Mouse (Mus musculus) limb, embryonic 14.5 days (tissue): ENCODE measurements at regions not wholly inside any gene's neighbourhood (a gene's known extent, or its start where the extent isn't known, plus 50 kb on each side); places are given as distances from the start of the nearest gene placed in this dataset.

Source experiments
- ATAC-seq: fragments of 200-750 bp; cut with Nextera tagmentation; 2 replicates; pipeline ENCODE4 v1.8.0; 2017; ENCODE audit warnings: low read depth, moderate number of reproducible peaks, moderate TSS enrichment; ENCODE audit not compliant: low FRiP score
- DNase-seq: peaks from one replicate; pipeline ENCODE4 v3.0.0-alpha.2; 2015; ENCODE audit warnings: low spot score
- H3K27ac ChIP-seq: fragments of 300-500 bp; sonication (generic); replicated peaks from 2 replicates; pipeline ENCODE4 v1.5.1; 2014; ENCODE audit warnings: low read depth, mild to moderate bottlenecking, low read length, moderate library complexity, mixed read lengths
- H3K27me3 ChIP-seq: fragments of 300-500 bp; sonication (generic); 2 replicates; pipeline ENCODE4 v1.6.1; 2014; ENCODE audit warnings: low read length, mixed read lengths; ENCODE audit not compliant: control insufficient read depth, insufficient read depth
- H3K36me3 ChIP-seq: fragments of 300-500 bp; sonication (generic); 2 replicates; pipeline ENCODE4 v1.6.1; 2014; ENCODE audit warnings: mild to moderate bottlenecking, low read length, moderate library complexity, mixed read lengths; ENCODE audit not compliant: control insufficient read depth, insufficient read depth
- H3K4me1 ChIP-seq: fragments of 300-500 bp; sonication (generic); 2 replicates; pipeline ENCODE4 v1.6.1; 2014; ENCODE audit warnings: antibody characterized with exemption, low read length, mixed read lengths; ENCODE audit not compliant: control insufficient read depth, insufficient read depth
- H3K4me2 ChIP-seq: fragments of 300-500 bp; sonication (generic); replicated peaks from 2 replicates; pipeline ENCODE4 v1.6.1; 2014; ENCODE audit warnings: low read depth, mild to moderate bottlenecking, low read length, moderate library complexity; ENCODE audit not compliant: severe bottlenecking
- H3K4me3 ChIP-seq: fragments of 300-500 bp; sonication (generic); replicated peaks from 2 replicates; pipeline ENCODE4 v1.5.1; 2014; ENCODE audit warnings: low read length
- H3K9ac ChIP-seq: fragments of 300-500 bp; sonication (generic); 2 replicates; pipeline ENCODE4 v1.6.1; 2014; ENCODE audit warnings: mild to moderate bottlenecking, low read depth, low read length, moderate library complexity; ENCODE audit not compliant: severe bottlenecking
- H3K9me3 ChIP-seq: fragments of 300-500 bp; sonication (generic); 2 replicates; pipeline ENCODE4 v1.6.1; 2016; ENCODE audit warnings: low read length; ENCODE audit not compliant: control insufficient read depth
- POLR2A ChIP-seq: fragments of 200-500 bp; IDR thresholded peaks from 2 replicates; pipeline ENCODE4 v1.8.0; 2012; ENCODE audit warnings: inconsistent platforms, mild to moderate bottlenecking, moderate library complexity, borderline replicate concordance; ENCODE audit not compliant: insufficient read depth, insufficient read length; ENCODE audit errors: extremely low read depth
- WGBS: fragments of 180-500 bp; shearing (Covaris S2); extraction: QIAGEN DNeasy Blood & Tissue Kit; methylation state at CpG from one replicate; pipeline ENCODE4 v1.1.7; 2014; 5-methylcytosine and 5-hydroxymethylcytosine counted together

DNA sequence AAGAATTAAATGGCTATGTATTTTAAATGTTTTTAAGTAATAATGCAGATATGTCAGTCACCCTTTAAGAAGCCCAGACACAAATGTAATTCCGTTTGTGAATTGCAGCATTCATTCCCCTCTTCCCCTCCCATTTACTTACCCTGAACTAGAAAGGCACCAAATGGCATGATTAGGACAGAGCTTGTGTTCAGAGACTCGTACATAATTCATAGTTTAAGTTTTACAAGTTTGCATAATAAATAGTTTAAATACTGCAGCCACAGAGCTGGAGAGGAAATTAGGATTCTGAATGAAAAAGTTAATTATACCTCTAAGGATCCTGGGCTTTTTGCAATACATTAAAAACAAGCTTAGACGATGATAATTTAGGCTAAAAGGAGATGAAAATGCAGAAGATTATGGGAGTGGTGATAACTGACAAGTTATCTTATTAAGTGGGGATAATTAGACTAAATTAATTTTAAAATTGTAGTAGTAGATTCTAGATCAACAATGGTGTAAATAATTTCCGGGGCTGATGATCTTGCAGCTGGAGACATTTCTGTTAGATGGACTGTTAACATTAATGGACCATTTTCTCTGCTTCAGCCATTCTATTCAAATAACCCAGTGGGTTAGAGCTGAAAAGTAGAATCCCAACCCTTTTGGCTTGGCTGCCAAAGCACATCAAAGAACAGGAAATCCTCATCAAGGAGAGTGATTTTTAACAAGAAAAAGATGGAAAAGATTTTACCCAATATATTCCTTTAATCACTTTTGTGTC, 897.2 kb downstream of the Brinp1 start:
- no peaks in the 10 kb centered on the region for H3K4me1 ChIP-seq
- no peak overlapping the region for H3K4me2 ChIP-seq
- H3K27ac ChIP-seq = no peak overlapping the region
- TF ChIP-seq POLR2A = no peak
- H3K4me3 ChIP-seq = no peak overlapping the region
- no peak overlapping the region for H3K9ac ChIP-seq
- 49% methylated on average over 4 of the region's 4 CpGs for WGBS
- no peak for ATAC-seq
- H3K27me3 ChIP-seq = no peaks in the 10 kb centered on the region
- H3K9me3 ChIP-seq = no peaks in the 10 kb centered on the region
- H3K36me3 ChIP-seq = no peaks in the 10 kb centered on the region
- DNase-seq = no peak

GRCm38 (mm10) chr4:68022891-68023303, 931.3 kb downstream of the Brinp1 start:
- ATAC-seq = no peak; the same call in 1 of the 2 replicates
- no peaks in the 10 kb centered on the region for H3K4me1 ChIP-seq
- H3K4me2 ChIP-seq = no peak overlapping the region
- 10% methylated on average over 2 of the region's 2 CpGs for WGBS
- no peaks in the 10 kb centered on the region for H3K36me3 ChIP-seq
- peak; percentile 54 for DNase-seq
- H3K4me3 ChIP-seq = no peak overlapping the region
- no peaks in the 10 kb centered on the region for H3K27me3 ChIP-seq
- H3K9ac ChIP-seq = no peak overlapping the region
- H3K27ac ChIP-seq = no peak overlapping the region
- no peak for TF ChIP-seq POLR2A
- H3K9me3 ChIP-seq = no peaks in the 10 kb centered on the region

DNA sequence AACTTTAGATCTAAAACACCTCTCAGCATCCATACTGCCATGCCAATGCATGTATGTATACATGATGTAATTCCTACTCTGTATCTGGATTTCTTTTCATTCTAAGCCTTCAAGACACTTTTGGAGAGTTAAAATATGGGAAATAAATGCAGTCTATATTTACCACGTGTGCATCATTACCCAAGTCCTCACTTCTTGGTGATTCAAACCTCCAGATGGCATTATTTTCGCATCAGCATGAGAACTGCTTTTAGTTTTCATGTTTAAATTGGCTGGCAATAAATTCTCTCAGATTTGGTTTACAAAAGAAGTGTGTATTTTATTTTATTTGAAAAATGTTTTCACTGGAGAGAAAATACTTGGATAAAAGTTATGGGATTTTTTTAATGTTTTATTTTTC, 942.8 kb downstream of the Brinp1 start:
- WGBS = 44% methylated on average over 2 of the region's 2 CpGs
- TF ChIP-seq POLR2A = no peak
- Histone ChIP-seq H3K4me1 (no peaks in the 10 kb centered on the region), H3K36me3 (no peaks in the 10 kb centered on the region), H3K9ac (no peak overlapping the region), H3K27ac (no peak overlapping the region), H3K4me3 (no peak overlapping the region), H3K27me3 (no peaks in the 10 kb centered on the region), H3K9me3 (no peaks in the 10 kb centered on the region), H3K4me2 (no peak overlapping the region)
- DNase-seq = no peak
- no peak for ATAC-seq

GRCm38 (mm10) chr4:67994796-67995283, 959.4 kb downstream of the Brinp1 start:
- Histone ChIP-seq H3K9me3 (no peaks in the 10 kb centered on the region), H3K27ac (no peak overlapping the region), H3K4me3 (no peak overlapping the region), H3K4me1 (no peaks in the 10 kb centered on the region), H3K9ac (no peak overlapping the region), H3K4me2 (no peak overlapping the region), H3K27me3 (no peaks in the 10 kb centered on the region), H3K36me3 (no peaks in the 10 kb centered on the region)
- TF ChIP-seq POLR2A = no peak
- ATAC-seq = no peak
- 74% methylated on average over 7 of the region's 7 CpGs for WGBS
- no peak for DNase-seq

DNA sequence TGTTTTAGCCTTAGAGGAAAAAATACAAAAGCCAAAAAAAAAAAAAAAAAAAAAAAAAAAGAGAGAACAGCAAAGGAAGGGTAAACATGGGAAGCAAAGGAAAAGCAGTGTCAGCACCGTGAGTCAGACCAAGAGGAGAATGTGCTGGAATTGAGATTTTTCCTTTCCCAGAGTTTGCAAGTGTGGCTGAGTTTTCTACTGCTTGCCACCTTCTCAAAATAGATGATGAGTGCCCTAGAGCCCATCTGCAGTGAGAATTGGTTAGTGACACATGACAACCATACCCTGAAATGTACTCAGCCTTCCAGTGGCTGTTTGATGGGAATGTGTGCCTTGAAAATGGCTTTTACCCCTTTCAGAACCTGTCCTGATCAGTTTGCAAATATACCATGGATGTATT, 990.7 kb downstream of the Brinp1 start:
- Histone ChIP-seq H3K27me3 (no peaks in the 10 kb centered on the region), H3K4me3 (no peak overlapping the region), H3K36me3 (no peaks in the 10 kb centered on the region), H3K9ac (no peak overlapping the region), H3K4me1 (no peaks in the 10 kb centered on the region), H3K27ac (no peak overlapping the region), H3K4me2 (no peak overlapping the region), H3K9me3 (no peaks in the 10 kb centered on the region)
- TF ChIP-seq POLR2A = no peak
- WGBS = 81% methylated on average over 1 of the region's 1 CpGs
- no peak for DNase-seq
- no peak for ATAC-seq
